ENCODE assay signal across 8 mouse cellular contexts in genomic region chr4:148643291-148644156, GRCm38 (mm10). TPM values are rescaled to one million over a fixed set of nuclear protein-coding genes. Genes with fewer than 3 reads are reported as not detected.
DNase-seq lines count a peak whose midpoint lies in the region; ATAC-seq lines count a peak whose summit lies in the region.

Gm572 (plus strand) TSS chr4:148643317.

- WGBS in heart, embryonic 13.5 days: 55% methylated on average over 15 of the region's 15 CpGs
- WGBS in forebrain, embryonic 14.5 days: 71% methylated on average over 15 of the region's 15 CpGs
- WGBS in liver, embryonic 12.5 days (ENCODE audit: insufficient replicate concordance): 45% methylated on average over 15 of the region's 15 CpGs

- H3K4me2 ChIP-seq in heart, embryonic 13.5 days: peak within 1 kb of the TSS; percentile 66
- H3K4me2 ChIP-seq in forebrain, embryonic 14.5 days (ENCODE audit: low read length): peak within 1 kb of the TSS; percentile 28
- H3K4me2 ChIP-seq in liver, embryonic 12.5 days: peak within 1 kb of the TSS; percentile 55

- H3K27me3 ChIP-seq in heart, embryonic 13.5 days (replicated peaks): no peaks in the 10 kb centered on the region
- no peaks in the 10 kb centered on the region for H3K27me3 ChIP-seq in forebrain, embryonic 14.5 days (replicated peaks; ENCODE audit: control insufficient read depth, insufficient read depth, low read length)
- peaks cover 10% of the 10 kb centered on the region for H3K27me3 ChIP-seq in liver, embryonic 12.5 days (replicated peaks)

- H3K9me3 ChIP-seq in heart, embryonic 13.5 days: no peaks in the 10 kb centered on the region
- H3K9me3 ChIP-seq in forebrain, embryonic 14.5 days (replicated peaks; ENCODE audit: control insufficient read depth, low read length): no peaks in the 10 kb centered on the region
- no peaks in the 10 kb centered on the region for H3K9me3 ChIP-seq in liver, embryonic 12.5 days (replicated peaks)

- peaks cover 22% of the 10 kb centered on the region for H3K4me1 ChIP-seq in heart, embryonic 13.5 days
- no peaks in the 10 kb centered on the region; the same call in 1 of the 2 replicates for H3K4me1 ChIP-seq in forebrain, embryonic 14.5 days (ENCODE audit: control insufficient read depth, insufficient read depth, low read length)
- H3K4me1 ChIP-seq in liver, embryonic 12.5 days: peaks cover 14% of the 10 kb centered on the region

- peak within 1 kb of the TSS; percentile 31 for H3K4me3 ChIP-seq in heart, embryonic 13.5 days
- no peak within 1 kb of the TSS for H3K4me3 ChIP-seq in forebrain, embryonic 14.5 days (ENCODE audit: low read depth, low read length)
- H3K4me3 ChIP-seq in liver, embryonic 12.5 days: peak within 1 kb of the TSS; percentile 25

- 0 out of 2 replicates have a peak, but pooled peaks have one; percentile 24 for ATAC-seq in heart, embryonic 13.5 days (ENCODE audit: extremely low read depth, insufficient number of reproducible peaks, low FRiP score, low TSS enrichment)
- peak; percentile 17 for ATAC-seq in CD4-positive, CD25-positive, alpha-beta regulatory T cell, adult 4 months
- ATAC-seq in forebrain, embryonic 14.5 days: no peak
- ATAC-seq in liver, embryonic 12.5 days: no peak

- H3K36me3 ChIP-seq in heart, embryonic 13.5 days: no peaks in the 10 kb centered on the region
- no peaks in the 10 kb centered on the region for H3K36me3 ChIP-seq in forebrain, embryonic 14.5 days (ENCODE audit: control insufficient read depth, insufficient read depth, low read length)
- no peaks in the 10 kb centered on the region for H3K36me3 ChIP-seq in liver, embryonic 12.5 days

- peak within 1 kb of the TSS; percentile 69 for H3K9ac ChIP-seq in heart, embryonic 13.5 days
- no peak within 1 kb of the TSS for H3K9ac ChIP-seq in forebrain, embryonic 14.5 days (ENCODE audit: low read length)
- peak within 1 kb of the TSS; percentile 36; the same call in 1 of the 2 replicates for H3K9ac ChIP-seq in liver, embryonic 12.5 days

- no peak within 1 kb of the TSS for H3K27ac ChIP-seq in heart, embryonic 13.5 days (replicated peaks)
- no peak within 1 kb of the TSS for H3K27ac ChIP-seq in forebrain, embryonic 14.5 days (ENCODE audit: low read depth, low read length)
- no peak within 1 kb of the TSS for H3K27ac ChIP-seq in liver, embryonic 12.5 days

- DNase-seq in heart, postnatal 25 days (ENCODE audit: low spot score): no peak
- no peak for DNase-seq in forebrain, embryonic 14.5 days (ENCODE audit: low spot score)
- no peak for DNase-seq in yolk sac, embryonic 10.5 days (ENCODE audit: low spot score)
- DNase-seq in embryo, embryonic 10.5 days (ENCODE audit: low spot score): no peak
- DNase-seq in adrenal gland, postnatal 10 days: no peak

- intact Hi-C loops in heart, postnatal 25 days (cut with DNase I): no loop called here

RNA-seq across cellular contexts. Expression of gene Gm572, which starts in this region (rescaled TPM):
- 0.17 and 0.28 TPM in 2 replicates for polyA plus RNA-seq in heart, embryonic 13.5 days (2015; fragmentation: Nextera tagmentation; extraction: Ambion mirVana)
- 1 to 10 TPM; 4.9 to 5.3 TPM for total RNA-seq in heart, postnatal 25 days (2021)
- polyA plus RNA-seq in CD4-positive, CD25-positive, alpha-beta regulatory T cell, adult 4 months (2017; shearing (Covaris generic)): not detected
- not detected in 2 replicates for polyA plus RNA-seq in forebrain, embryonic 14.5 days (2014; fragmentation: Nextera tagmentation; extraction: Ambion mirVana)
- not detected in 2 replicates for polyA plus RNA-seq in liver, embryonic 12.5 days (2016; fragmentation: Nextera tagmentation; extraction: Ambion mirVana)
- under 1 TPM in 1 of 2 experiments, not detected in 1; 0.64 TPM for total RNA-seq in adrenal gland, postnatal 10 days (2021)

Comparison
In these comparisons a context has a peak if more than half of its experiments do, and no peak if none do; other contexts are left out.
1. Peak in ATAC-seq, H3K4me3 ChIP-seq, H3K9ac ChIP-seq and H3K4me2 ChIP-seq in heart, embryonic 13.5 days; RNA of the gene not detected or under 1 TPM.
2. Peak in ATAC-seq in CD4-positive, CD25-positive, alpha-beta regulatory T cell, adult 4 months; RNA of the gene not detected or under 1 TPM.